Mouse (Mus musculus) embryonic facial prominence, embryonic 14.5 days (tissue): ENCODE measurements at regions not wholly inside any gene's neighbourhood (a gene's known extent, or its start where the extent isn't known, plus 50 kb on each side); places are given as distances from the start of the nearest gene placed in this dataset.

Source experiments
- ATAC-seq: fragments of 200-750 bp; cut with Nextera tagmentation; 2 replicates; pipeline ENCODE4 v1.8.0; 2017; ENCODE audit warnings: low read depth, moderate number of reproducible peaks, moderate TSS enrichment
- DNase-seq: peaks from one replicate; pipeline ENCODE4 v3.0.0-alpha.2; 2015; ENCODE audit warnings: low spot score
- H3K27ac ChIP-seq: fragments of 300-500 bp; sonication (generic); replicated peaks from 2 replicates; pipeline ENCODE4 v1.5.1; 2014; ENCODE audit warnings: low read depth, mild to moderate bottlenecking, low read length, moderate library complexity
- H3K27me3 ChIP-seq: fragments of 300-500 bp; sonication (generic); replicated peaks from 2 replicates; pipeline ENCODE4 v1.6.1; 2014; ENCODE audit warnings: low read length; ENCODE audit not compliant: control insufficient read depth, insufficient read depth
- H3K36me3 ChIP-seq: fragments of 300-500 bp; sonication (generic); 2 replicates; pipeline ENCODE4 v1.6.1; 2014; ENCODE audit warnings: low read length, mixed read lengths; ENCODE audit not compliant: control insufficient read depth, insufficient read depth
- H3K4me1 ChIP-seq: fragments of 300-500 bp; sonication (generic); 2 replicates; pipeline ENCODE4 v1.6.1; 2014; ENCODE audit warnings: antibody characterized with exemption, low read length; ENCODE audit not compliant: control insufficient read depth, insufficient read depth
- H3K4me2 ChIP-seq: fragments of 300-500 bp; sonication (generic); 2 replicates; pipeline ENCODE4 v1.6.1; 2014; ENCODE audit warnings: low read depth, mild to moderate bottlenecking, low read length, moderate library complexity, mixed read lengths
- H3K4me3 ChIP-seq: fragments of 300-500 bp; sonication (generic); 2 replicates; pipeline ENCODE4 v1.5.1; 2014; ENCODE audit warnings: low read depth, mild to moderate bottlenecking, low read length
- H3K9ac ChIP-seq: fragments of 300-500 bp; sonication (generic); 2 replicates; pipeline ENCODE4 v1.6.1; 2014; ENCODE audit warnings: low read depth, mild to moderate bottlenecking, low read length, moderate library complexity, mixed read lengths
- H3K9me3 ChIP-seq: fragments of 300-500 bp; sonication (generic); 2 replicates; pipeline ENCODE4 v1.6.1; 2016; ENCODE audit warnings: low read length; ENCODE audit not compliant: control insufficient read depth
- WGBS: fragments of 180-500 bp; shearing (Covaris S2); extraction: QIAGEN DNeasy Blood & Tissue Kit; methylation state at CpG from one replicate; pipeline ENCODE4 v1.1.7; 2014; 5-methylcytosine and 5-hydroxymethylcytosine counted together

DNA sequence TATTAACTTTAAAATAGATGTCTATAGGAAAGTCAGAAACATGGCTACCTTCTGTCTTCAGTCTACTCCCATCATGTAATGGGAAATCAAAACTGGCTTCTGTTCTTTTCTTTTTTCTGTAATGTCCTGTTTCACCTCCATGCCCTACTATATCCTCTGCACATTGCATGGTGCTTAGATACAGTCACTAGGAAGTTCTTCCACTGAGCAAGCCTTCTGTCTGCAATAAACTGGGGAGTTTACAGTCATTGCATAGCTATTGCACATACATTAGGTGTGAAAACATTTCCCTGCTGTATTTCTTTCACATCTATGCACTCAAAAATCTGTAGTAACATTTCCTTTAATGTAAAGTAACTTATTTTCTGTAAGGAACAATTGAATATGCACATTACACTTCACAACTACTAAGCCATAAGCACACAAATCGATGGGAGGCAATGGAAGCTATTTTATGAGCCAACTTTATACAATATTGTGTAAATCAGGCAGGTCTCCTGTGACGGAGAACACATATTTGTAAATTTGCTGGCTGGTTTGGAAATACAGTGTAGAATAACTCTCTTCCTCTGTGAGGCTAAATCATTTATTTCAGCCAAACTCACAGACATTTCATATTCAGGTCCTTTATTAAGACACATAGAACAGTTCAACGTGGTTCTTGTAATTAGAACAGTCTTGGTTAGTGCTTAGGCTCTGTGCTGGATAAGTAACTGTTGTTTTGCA lies 60.6 kb upstream of the Inhba start:
- Histone ChIP-seq H3K4me1 (no peaks in the 10 kb centered on the region), H3K4me3 (no peak overlapping the region), H3K27me3 (no peaks in the 10 kb centered on the region), H3K9me3 (no peaks in the 10 kb centered on the region), H3K4me2 (no peak overlapping the region), H3K9ac (no peak overlapping the region), H3K27ac (no peak overlapping the region), H3K36me3 (no peaks in the 10 kb centered on the region)
- no peak for ATAC-seq
- no peak for DNase-seq
- WGBS = 70% methylated on average over 3 of the region's 3 CpGs
